Mouse (Mus musculus) spleen, adult 18-20 months (tissue): ENCODE data around the gene Cryab.
A peak's percentile ranks its signal among the peaks of the same experiment; 100 is the strongest.

ENCODE experiments used
- DNase-seq, 2 experiments: peaks; one replicate each; pipeline ENCODE4 v3.0.0; 2022; ENCODE audit warnings: mixed read lengths in 2 of 2

The Cryab gene

DNA sequence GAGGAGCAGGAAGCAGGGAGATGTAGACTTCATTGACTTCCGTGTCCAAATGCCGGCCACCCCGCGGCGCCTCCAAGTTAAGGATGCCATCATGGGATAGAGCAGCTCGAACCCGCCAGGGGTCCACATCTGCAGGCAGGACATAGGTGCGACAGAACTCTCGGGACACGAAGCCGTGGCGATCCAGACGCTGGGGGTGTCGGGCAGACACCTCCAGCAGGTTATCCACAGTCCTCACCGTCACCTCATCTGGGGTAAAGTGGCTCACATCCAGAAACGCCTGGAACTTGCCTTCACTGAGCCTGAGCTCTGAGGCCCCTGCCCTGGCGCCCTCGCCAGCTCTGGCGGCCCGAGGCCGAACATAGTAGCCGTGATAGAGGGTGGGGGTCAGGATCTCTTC, at the start of gene Cryab:
Gene Cryab (plus strand): TSS at position 3 of the 400 bp plus-strand sequence.
- DNase-seq, result no peak

DNA sequence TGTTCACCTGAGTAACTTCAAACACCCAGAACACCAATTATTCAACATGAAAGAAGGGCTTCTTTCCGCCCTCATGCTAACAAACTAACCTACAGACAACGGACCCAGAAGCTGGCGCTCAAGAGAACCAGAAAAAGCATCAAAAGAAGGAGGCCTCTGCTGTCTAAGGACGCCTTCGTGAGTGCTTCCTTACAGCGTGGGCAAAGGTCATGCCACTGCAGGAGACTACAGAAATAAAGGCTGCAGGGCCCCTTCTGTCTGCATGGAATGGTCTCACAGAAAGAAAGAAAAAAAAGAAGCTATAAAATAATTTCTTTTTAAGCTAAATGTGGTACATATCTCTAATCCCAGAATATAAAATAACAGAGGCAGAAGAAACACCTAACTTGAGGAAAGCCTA, 46.2 kb upstream of the Cryab start:
- no peak for DNase-seq

- DNase-seq, result no peak
Measured at GRCm38 (mm10) chr9:50709108-50709507, 42.0 kb upstream of the Cryab start.

DNA sequence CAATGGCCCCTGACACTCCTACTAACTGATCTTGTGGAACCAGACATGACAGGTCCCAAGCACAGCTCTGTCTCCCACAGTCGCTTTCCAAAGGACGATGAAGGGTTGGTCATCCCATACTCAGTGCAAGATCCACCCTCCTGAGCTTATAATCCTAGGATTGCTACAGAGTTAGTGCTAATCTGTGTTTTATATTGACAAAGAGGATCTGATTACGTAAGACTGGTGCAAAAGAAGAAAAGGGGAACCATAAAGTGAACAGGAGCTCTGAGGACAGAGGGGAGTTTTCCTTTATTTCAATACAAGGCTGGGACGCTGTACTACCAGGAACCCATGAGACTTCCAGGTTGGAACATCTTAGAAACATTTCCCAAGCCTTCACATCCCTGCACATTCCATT, 39.8 kb upstream of the Cryab start:
- no peak for DNase-seq

DNA sequence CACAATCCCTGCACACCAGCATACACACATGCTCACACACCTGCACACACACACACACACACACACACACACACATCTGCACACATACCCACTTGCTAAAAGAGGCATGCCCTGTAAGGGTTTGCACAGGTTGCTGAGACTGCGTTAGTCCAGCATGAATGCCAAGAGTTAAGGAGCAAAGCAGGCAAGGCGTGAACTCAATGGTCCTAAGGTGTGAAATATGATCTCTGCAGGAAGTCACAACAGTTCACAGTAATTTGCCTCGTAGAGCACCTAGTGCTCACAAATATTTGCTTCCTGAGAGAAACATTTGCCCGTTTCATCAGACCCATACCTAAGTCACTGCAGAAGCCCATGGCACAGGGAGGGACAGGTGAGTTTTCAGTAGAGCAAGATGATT, 36.9 kb upstream of the Cryab start:
- no peak for DNase-seq

DNA sequence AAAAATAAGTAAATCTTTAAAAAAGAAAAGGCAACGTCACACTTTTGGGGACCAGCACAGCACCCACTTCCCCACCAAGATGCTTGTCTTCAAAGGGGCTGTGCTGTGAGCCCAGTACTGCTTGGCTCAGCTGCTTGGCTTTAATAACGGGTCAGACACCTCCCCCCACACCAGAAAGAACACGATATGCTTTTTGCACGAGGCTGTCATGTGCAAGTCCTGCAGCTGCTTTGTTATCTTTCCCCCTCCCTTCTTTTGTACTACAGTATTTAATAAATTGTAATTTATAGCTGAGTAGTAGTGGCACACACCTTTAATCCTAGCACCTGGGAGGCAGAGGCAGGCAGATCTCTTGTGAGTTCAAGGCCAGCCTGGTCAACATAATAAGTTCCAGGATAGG, 32.2 kb upstream of the Cryab start:
- DNase-seq, result no peak

DNA sequence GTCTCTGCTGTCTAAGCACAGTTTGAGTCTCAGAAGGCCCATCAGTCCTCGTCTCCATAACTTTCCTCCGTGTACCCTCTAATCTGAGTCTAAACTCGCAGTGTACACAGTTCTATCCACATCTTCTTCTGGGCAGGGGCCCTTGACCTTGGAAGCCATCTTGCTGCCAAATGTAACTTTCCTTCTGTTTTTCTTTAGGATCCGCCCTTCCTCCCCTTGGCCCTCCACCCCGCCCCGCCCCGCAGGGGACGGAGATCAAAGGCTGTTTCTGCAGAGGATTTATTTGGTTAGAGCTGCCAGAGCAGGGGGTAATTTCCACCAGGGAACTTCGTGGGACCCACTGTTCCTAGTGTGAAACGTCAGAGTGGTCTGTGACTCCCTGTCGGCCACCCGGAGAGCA, 30.1 kb upstream of the Cryab start:
- no peak for DNase-seq

- no peak for DNase-seq
Measured at GRCm38 (mm10) chr9:50722451-50722911, 28.6 kb upstream of the Cryab start.

GRCm38 (mm10) chr9:50723406-50723805, 27.7 kb upstream of the Cryab start:
- DNase-seq, result no peak

DNA sequence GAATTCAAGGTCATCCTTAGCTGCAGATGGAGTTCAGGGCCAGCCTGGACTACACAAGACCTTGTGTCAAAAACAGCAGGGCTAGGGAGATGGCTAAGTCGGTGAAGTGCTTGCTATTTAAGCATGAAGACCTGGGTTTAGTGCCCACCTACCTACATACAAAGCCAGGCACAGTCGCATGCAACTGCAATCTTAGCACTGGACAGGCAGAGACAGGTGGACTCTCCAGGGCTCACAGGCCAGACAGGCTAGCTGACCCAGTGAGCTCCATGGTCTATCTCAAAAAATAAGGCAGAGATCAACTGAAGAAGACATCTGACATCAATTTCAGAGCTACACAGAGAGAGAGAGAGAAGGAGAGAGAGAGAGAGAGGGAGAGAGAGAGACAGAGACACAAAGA, 27.0 kb upstream of the Cryab start:
- DNase-seq, result no peak

- DNase-seq, result no peak
Measured at GRCm38 (mm10) chr9:50724661-50725330, 26.3 kb upstream of the Cryab start.

- no peak for DNase-seq
Measured at GRCm38 (mm10) chr9:50725921-50726590, 25.1 kb upstream of the Cryab start.

GRCm38 (mm10) chr9:50727171-50727924, 23.8 kb upstream of the Cryab start:
- no peak for DNase-seq

DNA sequence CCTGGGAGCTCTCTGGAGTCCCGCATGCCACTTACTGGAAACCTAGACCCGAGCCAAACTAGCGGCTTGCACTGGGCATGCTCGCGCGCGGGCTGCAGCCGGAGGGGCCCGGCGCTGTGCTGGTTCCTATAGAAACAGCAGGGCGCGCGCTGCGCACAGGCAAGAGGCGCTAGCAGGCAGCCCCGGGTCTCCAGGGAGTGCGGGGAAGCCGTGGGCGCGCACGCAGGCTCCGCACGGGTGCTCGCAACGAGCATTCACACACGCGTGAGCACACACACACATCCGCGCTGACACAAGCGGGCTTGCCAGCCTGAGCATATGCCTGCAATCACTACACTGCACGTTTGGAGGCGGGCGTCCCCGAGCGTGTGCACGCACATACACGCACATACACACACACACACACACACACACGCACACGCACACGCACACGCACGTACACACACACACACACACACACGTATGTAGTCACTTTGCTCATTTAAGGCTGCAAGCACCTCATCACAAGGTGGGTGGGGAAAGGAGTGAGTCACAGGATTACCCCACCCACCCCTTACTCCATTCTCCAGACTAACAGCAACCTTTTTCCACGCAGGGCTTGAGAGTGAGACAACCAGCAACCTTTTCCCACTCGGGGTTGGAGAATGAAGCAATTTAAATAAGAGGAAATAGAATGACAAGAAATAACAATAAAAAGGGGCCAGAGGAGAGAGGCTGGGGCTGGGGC, 23.0 kb upstream of the Cryab start:
- peak in 1 of 2 experiments; percentile 19 for DNase-seq

GRCm38 (mm10) chr9:50729600-50729999, 21.5 kb upstream of the Cryab start:
- no peak for DNase-seq

GRCm38 (mm10) chr9:50732560-50732959, 18.6 kb upstream of the Cryab start:
- DNase-seq, result no peak

GRCm38 (mm10) chr9:50734989-50735388, 16.1 kb upstream of the Cryab start:
- DNase-seq, result peak in 1 of 2 experiments; percentile 26

GRCm38 (mm10) chr9:50738914-50739870, 11.9 kb upstream of the Cryab start, which contains the start of gene Dixdc1:
TSS of gene Dixdc1 (minus strand) at chr9:50739517.
- DNase-seq, result peak; percentile 76 to 78

DNA sequence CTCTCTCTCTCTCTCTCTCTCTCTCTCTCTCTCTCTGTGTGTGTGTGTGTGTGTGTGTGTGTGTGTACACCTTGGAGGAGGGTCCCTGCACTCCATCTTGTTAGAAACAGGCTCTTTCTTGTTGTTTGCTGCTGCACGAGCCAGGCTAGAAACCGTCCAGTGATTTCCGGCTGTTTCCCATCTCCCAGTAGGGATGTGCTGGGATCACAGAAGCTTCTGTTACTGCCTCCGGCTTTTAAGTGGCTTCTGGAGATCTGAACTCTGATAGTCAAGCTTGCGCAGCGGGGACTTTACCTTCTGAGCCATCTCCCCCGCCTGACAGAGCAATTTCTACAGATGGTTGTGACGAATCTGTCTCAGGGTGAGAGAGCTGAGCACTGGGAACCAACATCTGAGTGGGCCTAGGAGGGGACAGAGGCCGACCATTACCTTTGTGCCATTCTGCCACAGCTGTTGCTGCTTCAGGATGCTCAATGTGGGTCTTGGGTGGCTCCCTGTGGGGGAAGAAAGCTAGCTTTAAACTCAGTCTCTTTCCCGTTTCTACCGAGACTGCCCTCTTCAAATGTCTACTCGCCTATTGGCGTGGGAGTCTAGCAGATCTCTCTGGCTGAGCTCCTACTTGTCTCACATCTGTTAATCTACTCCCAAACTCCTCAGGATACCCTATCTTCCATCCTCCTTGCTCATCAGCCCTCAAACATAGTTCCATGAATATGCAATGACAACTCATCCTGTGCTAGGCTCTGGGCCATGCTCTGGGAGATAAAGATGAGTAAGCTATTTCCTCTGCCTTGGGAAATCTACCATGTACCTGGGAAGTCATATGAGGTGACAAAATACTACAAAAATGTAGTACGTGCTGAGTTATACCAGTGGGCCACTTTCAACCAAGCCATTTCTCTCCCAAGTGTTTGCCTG, 10.0 kb upstream of the Cryab start:
- DNase-seq, result no peak

DNA sequence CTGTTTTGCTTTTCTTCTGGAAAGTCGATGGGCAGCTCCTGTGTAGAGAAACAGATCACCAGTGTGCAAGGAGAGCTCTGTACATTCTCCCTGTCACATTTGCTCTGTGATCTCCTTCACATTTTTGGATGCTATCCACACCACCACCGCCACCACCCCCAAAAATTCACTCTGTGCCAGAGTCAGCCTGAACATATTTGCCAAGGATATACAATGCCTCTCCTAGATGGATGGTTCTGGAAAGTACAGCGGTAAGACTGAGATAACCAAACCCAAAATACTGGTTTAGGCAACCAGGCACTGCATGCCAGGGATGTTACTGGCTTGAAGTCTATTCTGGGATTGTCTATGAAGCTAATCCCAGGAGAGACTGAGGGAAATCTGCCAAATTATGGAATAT, 8.9 kb upstream of the Cryab start:
- DNase-seq, result no peak

DNA sequence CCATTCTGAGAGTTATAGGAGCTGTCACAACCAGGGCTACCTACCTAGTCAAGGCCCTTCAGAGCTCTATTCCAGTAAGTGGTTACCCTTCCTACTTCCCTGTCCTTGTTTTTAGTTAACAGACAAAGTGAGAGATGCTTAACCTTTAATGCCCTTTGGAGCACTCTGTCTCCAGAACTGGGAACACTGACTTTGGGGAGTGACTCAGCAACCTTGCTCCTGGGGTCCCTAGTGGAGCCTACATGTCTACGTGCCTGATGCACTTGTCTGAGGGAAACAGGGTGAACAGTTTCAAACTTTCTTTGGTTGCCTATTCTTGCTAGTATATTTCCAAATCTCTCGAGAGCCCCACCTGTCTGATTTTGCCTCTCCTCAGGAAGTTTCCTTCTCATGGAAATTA, 8.4 kb upstream of the Cryab start:
- no peak for DNase-seq
